ENCODE assay signal across 9 mouse cellular contexts in the genomic region with DNA sequence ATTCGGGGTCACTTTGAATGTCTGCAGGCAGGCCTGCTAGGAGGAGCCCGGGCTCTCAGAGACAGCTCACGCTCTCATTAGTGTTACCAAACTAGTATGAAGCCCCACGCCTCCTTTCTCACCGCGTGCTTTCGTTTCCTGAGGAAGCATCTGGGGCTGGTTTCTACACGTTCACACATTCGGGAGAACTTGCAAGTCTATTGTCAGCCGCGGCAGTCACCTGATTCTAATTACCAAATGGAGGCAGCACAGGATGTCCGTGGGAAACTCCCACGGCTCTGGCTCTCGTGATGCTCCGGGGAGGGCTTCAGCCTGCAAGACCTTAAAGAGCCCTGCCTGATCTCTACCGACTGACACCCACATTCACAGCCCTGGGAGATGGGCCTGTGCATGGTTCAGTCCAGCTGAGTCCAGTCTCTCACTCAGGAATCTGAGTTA. TPM values are rescaled to one million over a fixed set of nuclear protein-coding genes. Genes with fewer than 3 reads are reported as not detected.
A peak's percentile ranks its signal among the peaks of the same experiment; 100 is the strongest.
DNase-seq lines count a peak whose midpoint lies in the region; ATAC-seq lines count a peak whose summit lies in the region.
"Had no signal": no experiment of that assay in that cellular context is flagged by ENCODE, and none has a peak within 500 bp of the region (broad histone marks: within the 10 kb centered on the region; RNA-seq: fewer than 3 reads in every experiment).

No protein-coding gene starts in this region.

- peak overlapping the region; percentile 45 for H3K4me3 ChIP-seq in embryonic facial prominence, embryonic 10.5 days
- H3K4me3 ChIP-seq in intestine, embryonic 16.5 days (ENCODE audit: low read length), result peak overlapping the region; percentile 16
- peak overlapping the region; percentile 41 for H3K4me3 ChIP-seq in limb, embryonic 10.5 days
- no peak overlapping the region for H3K4me3 ChIP-seq in midbrain, embryonic 11.5 days (ENCODE audit: low read depth, low read length)

- peak overlapping the region; percentile 99 for H3K27ac ChIP-seq in embryonic facial prominence, embryonic 10.5 days (replicated peaks)
- peak overlapping the region; percentile 75 for H3K27ac ChIP-seq in intestine, embryonic 16.5 days (ENCODE audit: low read length)
- peak overlapping the region; percentile 99 for H3K27ac ChIP-seq in limb, embryonic 10.5 days
- H3K27ac ChIP-seq in midbrain, embryonic 11.5 days (ENCODE audit: low read depth, low read length), result no peak overlapping the region; the same call in 1 of the 2 replicates

- H3K4me2 ChIP-seq in intestine, embryonic 16.5 days (ENCODE audit: low read depth, low read length), result peak overlapping the region; percentile 59
- H3K4me2 ChIP-seq in midbrain, embryonic 11.5 days, result peak overlapping the region; percentile 37

- no peaks in the 10 kb centered on the region for H3K27me3 ChIP-seq in embryonic facial prominence, embryonic 10.5 days (replicated peaks; ENCODE audit: low read depth, poor library complexity, severe bottlenecking)
- no peaks in the 10 kb centered on the region for H3K27me3 ChIP-seq in intestine, embryonic 16.5 days (replicated peaks; ENCODE audit: control insufficient read depth, insufficient read depth, low read length)
- H3K27me3 ChIP-seq in limb, embryonic 10.5 days (ENCODE audit: low read depth, poor library complexity, severe bottlenecking), result no peaks in the 10 kb centered on the region
- H3K27me3 ChIP-seq in midbrain, embryonic 11.5 days (ENCODE audit: control insufficient read depth, insufficient read depth, low read length), result no peaks in the 10 kb centered on the region

- H3K4me1 ChIP-seq in embryonic facial prominence, embryonic 10.5 days, result peaks cover 47% of the 10 kb centered on the region
- H3K4me1 ChIP-seq in intestine, embryonic 16.5 days (ENCODE audit: control insufficient read depth, insufficient read depth, low read length), result peaks cover 31% of the 10 kb centered on the region
- peaks cover 51% of the 10 kb centered on the region for H3K4me1 ChIP-seq in limb, embryonic 10.5 days
- H3K4me1 ChIP-seq in midbrain, embryonic 11.5 days (ENCODE audit: control insufficient read depth, insufficient read depth, low read length), result peaks cover 37% of the 10 kb centered on the region

- ATAC-seq in intestine, embryonic 16.5 days, result peak; percentile 6; the same call in 1 of the 2 replicates
- ATAC-seq in midbrain, embryonic 11.5 days (ENCODE audit: low FRiP score), result no peak

- H3K9me3 ChIP-seq in embryonic facial prominence, embryonic 10.5 days, result no peaks in the 10 kb centered on the region
- no peaks in the 10 kb centered on the region for H3K9me3 ChIP-seq in intestine, embryonic 16.5 days (ENCODE audit: control insufficient read depth, low read length)
- H3K9me3 ChIP-seq in limb, embryonic 10.5 days (replicated peaks), result no peaks in the 10 kb centered on the region
- H3K9me3 ChIP-seq in midbrain, embryonic 11.5 days (ENCODE audit: control insufficient read depth, low read length), result no peaks in the 10 kb centered on the region

- H3K36me3 ChIP-seq in embryonic facial prominence, embryonic 10.5 days (replicated peaks), result peaks cover 18% of the 10 kb centered on the region
- H3K36me3 ChIP-seq in intestine, embryonic 16.5 days (ENCODE audit: control insufficient read depth, insufficient read depth, low read length), result no peaks in the 10 kb centered on the region; the same call in 1 of the 2 replicates
- H3K36me3 ChIP-seq in limb, embryonic 10.5 days, result peaks cover 13% of the 10 kb centered on the region
- H3K36me3 ChIP-seq in midbrain, embryonic 11.5 days (ENCODE audit: control insufficient read depth, insufficient read depth, low read length), result no peaks in the 10 kb centered on the region

- 2% methylated on average over 16 of the region's 16 CpGs for WGBS in embryonic facial prominence, embryonic 10.5 days
- WGBS in intestine, embryonic 16.5 days, result 1% methylated on average over 16 of the region's 16 CpGs
- WGBS in limb, embryonic 10.5 days, result 2% methylated on average over 16 of the region's 16 CpGs
- 5% methylated on average over 16 of the region's 16 CpGs for WGBS in midbrain, embryonic 11.5 days

- H3K9ac ChIP-seq in intestine, embryonic 16.5 days (ENCODE audit: low read depth, low read length), result peak overlapping the region; percentile 61
- peak overlapping the region; percentile 33; the same call in 1 of the 2 replicates for H3K9ac ChIP-seq in midbrain, embryonic 11.5 days (ENCODE audit: low read length)

- peak; percentile 42 for DNase-seq in cerebellum, adult 11 months
- no peak for DNase-seq in cerebellum, adult 9-10 months
- peak; percentile 70 for DNase-seq in embryonic facial prominence, embryonic 10.5 days (ENCODE audit: low spot score)
- peak; percentile 55 to 64 for DNase-seq in gastrocnemius, postnatal 36 days
- DNase-seq in limb, embryonic 10.5 days (ENCODE audit: low spot score), result peak; percentile 75
- peak; percentile 91 for DNase-seq in midbrain, embryonic 11.5 days (ENCODE audit: low spot score, missing footprints)
- DNase-seq in spleen, adult 12 weeks (ENCODE audit: low spot score), result peak; percentile 75

- intact Hi-C loops in gastrocnemius, postnatal 36 days (cut with DNase I), result loop anchor here (1.0 kb wide), 1 partner anchor 75 kb away; no protein-coding TSS in a partner anchor

RNA-seq across cellular contexts. Expression of a gene that starts 3.0 kb away (rescaled TPM):
- polyA plus RNA-seq in embryonic facial prominence, embryonic 10.5 days (2016; fragmentation: Nextera tagmentation; extraction: Ambion mirVana), result 177 and 186 TPM in 2 replicates
- total RNA-seq in gastrocnemius, postnatal 36 days (2021), result 10 to 100 TPM; 25.4 to 31.2 TPM
- 165 and 171 TPM in 2 replicates for polyA plus RNA-seq in intestine, embryonic 16.5 days (2015; fragmentation: Nextera tagmentation; extraction: Ambion mirVana)
- polyA plus RNA-seq in limb, embryonic 10.5 days (2016; fragmentation: Nextera tagmentation; extraction: Ambion mirVana), result 177 and 208 TPM in 2 replicates
- 258 and 259 TPM in 2 replicates for polyA plus RNA-seq in midbrain, embryonic 11.5 days (2014; fragmentation: Nextera tagmentation; extraction: Ambion mirVana)

RNA-seq across cellular contexts. Expression of a gene that starts 18.6 kb away (rescaled TPM):
- 0.15 and 0.43 TPM in 2 replicates for polyA plus RNA-seq in embryonic facial prominence, embryonic 10.5 days (2016; fragmentation: Nextera tagmentation; extraction: Ambion mirVana)
- under 1 TPM; 0.07 to 0.08 TPM for total RNA-seq in gastrocnemius, postnatal 36 days (2021)
- polyA plus RNA-seq in intestine, embryonic 16.5 days (2015; fragmentation: Nextera tagmentation; extraction: Ambion mirVana), result 0.43 and 0.66 TPM in 2 replicates
- 0.38 and 0.53 TPM in 2 replicates for polyA plus RNA-seq in limb, embryonic 10.5 days (2016; fragmentation: Nextera tagmentation; extraction: Ambion mirVana)
- 0.41 and 0.63 TPM in 2 replicates for polyA plus RNA-seq in midbrain, embryonic 11.5 days (2014; fragmentation: Nextera tagmentation; extraction: Ambion mirVana)
- polyA plus RNA-seq: C2C12 had no signal

RNA-seq across cellular contexts. Expression of a gene that starts 21.1 kb away (rescaled TPM):
- polyA plus RNA-seq in embryonic facial prominence, embryonic 10.5 days (2016; fragmentation: Nextera tagmentation; extraction: Ambion mirVana), result 377 and 383 TPM in 2 replicates
- total RNA-seq in gastrocnemius, postnatal 36 days (2021), result 10 to 100 TPM; 23.7 to 23.9 TPM
- 146 and 157 TPM in 2 replicates for polyA plus RNA-seq in intestine, embryonic 16.5 days (2015; fragmentation: Nextera tagmentation; extraction: Ambion mirVana)
- polyA plus RNA-seq in limb, embryonic 10.5 days (2016; fragmentation: Nextera tagmentation; extraction: Ambion mirVana), result 328 and 383 TPM in 2 replicates
- 434 and 444 TPM in 2 replicates for polyA plus RNA-seq in midbrain, embryonic 11.5 days (2014; fragmentation: Nextera tagmentation; extraction: Ambion mirVana)

RNA-seq across cellular contexts. Expression of a gene that starts 43.9 kb away (rescaled TPM):
- polyA plus RNA-seq in embryonic facial prominence, embryonic 10.5 days (2016; fragmentation: Nextera tagmentation; extraction: Ambion mirVana), result 45.4 and 46.8 TPM in 2 replicates
- total RNA-seq in gastrocnemius, postnatal 36 days (2021), result 10 to 100 TPM; 16.4 to 18.7 TPM
- polyA plus RNA-seq in intestine, embryonic 16.5 days (2015; fragmentation: Nextera tagmentation; extraction: Ambion mirVana), result 214 and 254 TPM in 2 replicates
- 42.5 and 52.3 TPM in 2 replicates for polyA plus RNA-seq in limb, embryonic 10.5 days (2016; fragmentation: Nextera tagmentation; extraction: Ambion mirVana)
- polyA plus RNA-seq in midbrain, embryonic 11.5 days (2014; fragmentation: Nextera tagmentation; extraction: Ambion mirVana), result 43.0 and 48.1 TPM in 2 replicates
